Mouse (Mus musculus): ENCODE data around the gene Large1.

DNA sequence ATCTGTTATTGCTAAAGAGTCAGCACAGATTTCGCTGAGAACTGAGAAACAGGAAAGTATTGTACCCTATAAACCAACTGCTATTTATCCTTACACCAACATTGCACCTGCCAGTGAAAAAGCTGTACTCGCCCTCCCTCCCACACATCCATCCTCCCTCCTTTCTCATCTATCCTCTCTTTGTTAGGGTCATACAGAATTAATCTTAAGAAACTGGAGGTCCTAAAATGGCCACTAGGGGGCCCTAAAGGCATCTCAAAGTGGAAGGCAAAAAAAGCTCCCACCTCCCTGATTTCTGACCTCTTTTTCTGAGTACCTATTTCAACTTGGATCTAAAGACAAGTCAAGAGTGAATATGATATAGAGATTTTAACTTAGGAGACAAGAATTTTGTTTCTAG is 2.6 kb upstream of the Large1 start:
- TF ChIP-seq CTCF (IDR thresholded peaks at IDR 0.05; ENCODE audit: low read depth, low read length) (no peak), POLR2A (IDR thresholded peaks at IDR 0.05; ENCODE audit: borderline replicate concordance, low read depth, low read length) (no peak)

Data from bone marrow macrophage, adult 2 months (primary cell).